13 mouse cellular contexts compared by ENCODE assay signal in the genomic region with DNA sequence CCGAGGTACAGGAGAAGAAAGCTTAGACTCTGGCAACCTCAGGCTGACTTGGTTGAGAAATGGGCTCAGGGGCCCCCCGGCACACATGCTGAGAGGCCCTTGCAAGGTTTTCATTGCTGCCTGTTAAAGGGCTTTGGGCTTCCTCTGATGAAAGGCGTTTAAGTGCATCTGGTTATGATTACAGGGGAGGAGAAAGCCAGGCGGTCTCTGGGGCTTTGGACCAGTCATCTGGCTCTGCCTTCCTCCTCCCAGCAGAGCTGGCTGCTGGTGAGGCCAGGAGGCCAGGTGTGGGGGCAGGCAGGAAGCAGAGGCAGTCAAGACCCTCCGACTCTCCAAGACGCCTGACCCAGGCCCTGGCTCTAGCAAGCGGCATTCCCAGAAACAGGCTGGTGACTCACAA. TPM values are rescaled to one million over a fixed set of nuclear protein-coding genes. Genes with fewer than 3 reads are reported as not detected.
DNase-seq lines count a peak whose midpoint lies in the region; ATAC-seq and TF ChIP-seq lines count a peak whose summit lies in the region.
"Had no signal": no experiment of that assay in that cellular context is flagged by ENCODE, and none has a peak within 500 bp of the region (broad histone marks: within the 10 kb centered on the region; RNA-seq: fewer than 3 reads in every experiment).

No protein-coding gene starts in this region.

- no peaks in the 10 kb centered on the region for H3K36me3 ChIP-seq in thymus, adult 2 months (ENCODE audit: control insufficient read depth, insufficient read depth, low read length)
- H3K36me3 ChIP-seq in limb, embryonic 14.5 days (ENCODE audit: control insufficient read depth, insufficient read depth, low read length), result no peaks in the 10 kb centered on the region

- H3K9me3 ChIP-seq in limb, embryonic 14.5 days (ENCODE audit: control insufficient read depth, low read length), result no peaks in the 10 kb centered on the region

- H3K27ac ChIP-seq in thymus, adult 2 months (ENCODE audit: control insufficient read depth, insufficient read depth, low read length), result no peak overlapping the region
- H3K27ac ChIP-seq in limb, embryonic 14.5 days (replicated peaks; ENCODE audit: low read depth, low read length), result no peak overlapping the region
- no peak overlapping the region for H3K27ac ChIP-seq in gastrocnemius, adult 2 months
- H3K27ac ChIP-seq: liver, embryonic 14.5 days had no signal

- ATAC-seq in limb, embryonic 14.5 days (ENCODE audit: low FRiP score, low read depth), result peak; percentile 41; the same call in 1 of the 2 replicates

- no peak overlapping the region for H3K9ac ChIP-seq in limb, embryonic 14.5 days (ENCODE audit: low read depth, low read length, severe bottlenecking)
- H3K9ac ChIP-seq: liver, embryonic 14.5 days had no signal

- intact Hi-C loops in gastrocnemius, postnatal 14 days (cut with DNase I; ENCODE audit: low total_unique reads), result no loop called here
- intact Hi-C loops in gastrocnemius, adult 2 months (cut with DNase I), result loop anchor here (10.0 kb wide), 1 partner anchor 516 kb away; no protein-coding TSS in a partner anchor

- no peak for TF ChIP-seq CTCF in thymus, adult 2 months (IDR thresholded peaks at IDR 0.05; ENCODE audit: borderline replicate concordance, control insufficient read depth, extremely low read depth, insufficient read depth, low read length, poor library complexity)
- no peak for TF ChIP-seq CTCF in gastrocnemius, adult 2 months (IDR thresholded peaks at IDR 0.05)

- H3K4me2 ChIP-seq in limb, embryonic 14.5 days (replicated peaks; ENCODE audit: low read depth, low read length, severe bottlenecking), result peak overlapping the region; percentile 10; the same call in 1 of the 2 replicates

- H3K4me3 ChIP-seq in thymus, adult 2 months (ENCODE audit: control insufficient read depth, insufficient read depth, low read length), result no peak overlapping the region; the same call in 1 of the 2 replicates
- no peak overlapping the region for H3K4me3 ChIP-seq in limb, embryonic 14.5 days (replicated peaks; ENCODE audit: low read length)
- H3K4me3 ChIP-seq in gastrocnemius, adult 2 months, result no peak overlapping the region
- H3K4me3 ChIP-seq: myocyte had no signal

- H3K27me3 ChIP-seq in thymus, adult 2 months (ENCODE audit: control insufficient read depth, insufficient read depth, low read length), result no peaks in the 10 kb centered on the region
- H3K27me3 ChIP-seq in limb, embryonic 14.5 days (ENCODE audit: control insufficient read depth, insufficient read depth, low read length), result peaks cover 26% of the 10 kb centered on the region

- 9% methylated on average over 7 of the region's 7 CpGs for WGBS in thymus, adult 2 months
- 3% methylated on average over 5 of the region's 7 CpGs for WGBS in limb, embryonic 14.5 days

- H3K4me1 ChIP-seq in thymus, adult 2 months (replicated peaks; ENCODE audit: control insufficient read depth, insufficient read depth, low read length), result peaks cover 45% of the 10 kb centered on the region
- peaks cover 9% of the 10 kb centered on the region; the same call in 1 of the 2 replicates for H3K4me1 ChIP-seq in limb, embryonic 14.5 days (ENCODE audit: control insufficient read depth, insufficient read depth, low read length)

- DNase-seq in gastrocnemius, postnatal 14 days, result peak; percentile 42
- no peak for DNase-seq in gastrocnemius, adult 8-10 months (ENCODE audit: low spot score in 2 of 2)
- DNase-seq in thymus, postnatal 4 days, result peak; percentile 29
- DNase-seq in thymus, adult 2 months, result no peak
- peak; percentile 73 for DNase-seq in limb, embryonic 14.5 days (ENCODE audit: low spot score)
- DNase-seq in gastrocnemius, adult 2 months, result no peak
- no peak for DNase-seq in lung, postnatal 36 days
- DNase-seq in right cerebral cortex, postnatal 4 days, result no peak
- DNase-seq: B cell, adult 2 months; cerebellum, adult 18-20 months; right cerebral cortex, postnatal 25 days had no signal

- TF ChIP-seq POLR2A in thymus, adult 2 months (IDR thresholded peaks at IDR 0.05; ENCODE audit: control insufficient read depth, extremely low read depth, insufficient read depth, low read length, poor library complexity), result no peak
- TF ChIP-seq POLR2A in limb, embryonic 14.5 days (IDR thresholded peaks at IDR 0.05; ENCODE audit: borderline replicate concordance, extremely low read depth, insufficient read depth, insufficient read length), result no peak

RNA-seq across cellular contexts. Expression of a gene that starts 9.7 kb away (rescaled TPM):
- 10 to 100 TPM; 14.7 to 20.1 TPM for total RNA-seq in gastrocnemius, postnatal 14 days (2021)
- total RNA-seq in gastrocnemius, adult 8-10 months (2022), result 10 to 100 TPM; 13.2 to 17.4 (median 14.1) TPM
- polyA plus RNA-seq in thymus, adult 2 months (2012; rRNA removed), result 30.6 and 37.7 TPM in 2 replicates
- 20.0 and 22.5 TPM in 2 replicates for polyA plus RNA-seq in limb, embryonic 14.5 days (2012; rRNA removed)
- 17.0 and 18.1 TPM in 2 replicates for polyA plus RNA-seq in limb, embryonic 14.5 days (2014; fragmentation: Nextera tagmentation; extraction: Ambion mirVana)
- total RNA-seq in gastrocnemius, adult 2 months (2021), result 10 to 100 TPM; 14.9 to 17.1 TPM

Comparison
In these comparisons a context has a peak if more than half of its experiments do, and no peak if none do; other contexts are left out.
1. DNase-seq: peak in gastrocnemius, postnatal 14 days (single experiment), thymus, postnatal 4 days (single experiment) and limb, embryonic 14.5 days (single experiment); none in gastrocnemius, adult 8-10 months (0 of 2), thymus, adult 2 months (single experiment), gastrocnemius, adult 2 months (single experiment), lung, postnatal 36 days (single experiment) and right cerebral cortex, postnatal 4 days (single experiment).